Mouse (Mus musculus): Measurements from ENCODE around the gene Trpv4.
A peak's percentile ranks its signal among the peaks of the same experiment; 100 is the strongest.

The Trpv4 gene

DNA sequence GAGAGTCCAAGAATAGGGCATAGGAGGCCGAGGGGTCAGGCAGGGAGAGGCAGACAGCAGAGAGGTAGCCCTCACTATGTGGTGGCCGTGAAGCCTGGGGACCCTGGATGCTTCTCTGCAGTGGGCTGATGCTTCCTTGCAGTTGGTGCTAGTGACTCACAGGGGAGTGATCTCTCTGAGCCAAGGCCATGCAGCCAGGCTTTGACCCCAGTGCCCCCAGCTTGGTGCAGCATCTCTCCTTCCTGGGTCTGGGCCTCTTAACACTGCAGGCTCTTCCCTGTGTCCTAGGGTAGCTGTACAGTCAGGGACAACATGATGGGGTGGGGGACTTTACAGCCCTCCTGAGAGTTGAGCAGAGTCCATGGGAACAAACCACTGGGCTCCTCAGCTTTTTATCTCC, 68.8 kb downstream of the Trpv4 start:
- DNase-seq (ENCODE audit: low spot score), result no peak

DNA sequence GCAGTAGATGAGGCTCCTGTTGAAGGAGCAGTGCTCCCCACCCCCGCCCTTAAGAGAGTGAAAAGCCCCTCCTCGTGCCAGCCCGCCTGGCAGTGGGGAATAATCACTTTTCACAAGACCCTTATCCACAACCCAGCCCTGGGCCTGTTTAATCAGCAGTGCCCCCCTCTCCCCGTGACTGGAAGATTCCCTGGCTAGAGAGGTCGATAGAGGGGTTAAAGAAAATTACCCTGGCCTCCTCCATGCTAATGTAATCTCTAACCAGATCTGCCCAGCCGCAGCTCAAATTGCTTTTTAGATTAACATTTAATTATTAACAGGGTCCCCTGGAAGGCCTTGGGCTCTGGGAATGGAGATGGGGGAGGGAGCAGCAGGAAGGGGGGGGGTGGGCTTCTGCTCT, 69.2 kb downstream of the Trpv4 start:
- DNase-seq (ENCODE audit: low spot score), result no peak

DNA sequence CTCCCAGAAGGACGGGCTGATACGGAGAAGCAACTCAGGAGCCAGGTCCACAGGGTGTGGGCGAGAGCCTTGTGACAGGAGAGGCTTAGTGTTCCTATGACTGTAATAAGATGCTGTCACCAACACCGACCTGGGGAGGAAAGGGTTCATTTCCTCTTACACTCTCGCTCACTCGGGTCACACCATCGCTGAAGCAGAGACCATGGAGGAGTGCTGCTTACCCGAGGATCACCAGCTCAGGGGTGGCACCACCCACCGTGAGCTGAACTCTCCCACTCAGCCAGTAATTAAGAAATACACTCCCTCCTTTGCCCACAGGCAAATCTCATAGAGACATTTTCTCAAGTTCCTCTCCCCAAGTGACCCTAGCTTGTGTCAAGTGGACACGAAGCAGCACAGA, 69.8 kb downstream of the Trpv4 start:
- no peak for DNase-seq (ENCODE audit: low spot score)

DNA sequence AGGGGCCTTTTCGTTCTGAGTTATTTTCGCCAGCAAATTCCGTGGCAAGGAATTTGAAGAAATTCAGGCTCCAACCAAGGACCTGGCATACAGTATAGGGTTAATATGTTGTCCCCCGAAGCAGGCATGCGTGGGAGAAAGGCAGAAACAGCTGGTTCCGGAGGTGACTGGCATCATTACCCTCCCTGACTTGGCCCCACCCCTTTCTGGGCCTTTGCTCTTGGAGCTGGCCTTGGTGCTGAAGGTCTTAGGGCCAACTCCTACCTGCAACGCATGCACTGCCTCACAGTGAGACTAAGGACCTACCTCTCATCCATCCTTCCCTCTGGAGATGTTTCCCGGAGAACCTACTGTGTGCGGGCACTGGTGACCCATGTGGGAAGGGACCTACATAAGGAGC, 70.3 kb downstream of the Trpv4 start:
- peak; percentile 59 for DNase-seq (ENCODE audit: low spot score)

DNA sequence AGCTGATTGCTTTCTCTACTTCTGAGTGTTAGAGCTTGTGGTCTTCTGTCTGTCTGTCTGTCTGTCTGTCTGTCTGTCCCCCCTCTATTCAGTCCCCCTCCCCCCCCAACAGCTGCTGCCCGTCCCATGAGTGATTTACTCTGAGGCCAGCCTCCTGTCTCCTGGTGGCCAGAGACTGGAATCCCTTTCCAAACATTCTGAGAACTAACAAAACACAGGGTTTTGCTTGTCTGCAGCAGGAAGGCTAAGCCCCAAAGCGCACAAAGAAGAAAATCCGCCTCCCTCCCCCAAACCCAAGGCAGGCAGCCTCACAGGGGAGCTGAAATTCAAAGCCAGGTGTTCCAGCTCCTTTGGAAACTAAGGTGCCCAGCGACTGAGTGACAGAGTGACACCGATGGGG, 72.5 kb downstream of the Trpv4 start:
- DNase-seq (ENCODE audit: low spot score), result no peak

DNA sequence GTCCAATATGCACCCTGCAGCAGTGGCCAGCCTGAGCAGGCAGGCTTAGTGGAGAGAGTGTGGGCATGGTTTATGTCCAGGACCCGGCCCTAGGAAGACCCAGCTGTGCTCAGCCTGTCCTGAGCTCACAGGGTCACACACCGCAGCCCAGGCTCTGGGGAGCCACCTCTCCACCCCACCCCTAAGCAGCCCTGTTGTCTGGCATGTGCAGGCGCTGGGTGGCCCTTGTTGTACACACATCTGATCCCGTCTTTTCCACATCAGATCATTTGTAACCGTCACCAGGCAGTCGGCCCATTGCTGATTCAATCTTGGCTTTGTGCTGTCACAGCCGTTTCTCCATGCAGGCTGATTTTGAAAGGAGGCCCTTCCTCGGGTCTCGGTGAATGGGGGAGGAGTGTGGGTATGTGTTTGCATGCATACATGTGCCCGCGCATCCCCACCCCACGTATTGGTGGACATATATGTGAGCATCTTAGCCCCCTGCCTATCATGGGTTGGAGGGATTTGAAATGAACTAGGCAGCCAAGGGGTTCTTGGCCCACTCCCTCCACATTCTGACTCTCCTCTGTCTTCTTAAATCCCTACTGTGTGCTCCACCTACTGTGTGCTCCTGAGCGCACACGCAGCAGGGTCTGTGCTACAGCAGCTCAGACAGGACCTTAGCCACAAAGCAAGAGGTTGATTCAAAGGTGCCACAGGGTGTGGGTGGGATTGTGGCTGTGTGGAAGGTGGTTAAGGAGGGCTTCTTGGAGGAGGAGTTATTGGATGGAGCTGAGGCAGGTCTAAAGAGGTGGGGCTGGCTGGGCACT, 73.7 kb downstream of the Trpv4 start:
- no peak for DNase-seq (ENCODE audit: low spot score)

DNA sequence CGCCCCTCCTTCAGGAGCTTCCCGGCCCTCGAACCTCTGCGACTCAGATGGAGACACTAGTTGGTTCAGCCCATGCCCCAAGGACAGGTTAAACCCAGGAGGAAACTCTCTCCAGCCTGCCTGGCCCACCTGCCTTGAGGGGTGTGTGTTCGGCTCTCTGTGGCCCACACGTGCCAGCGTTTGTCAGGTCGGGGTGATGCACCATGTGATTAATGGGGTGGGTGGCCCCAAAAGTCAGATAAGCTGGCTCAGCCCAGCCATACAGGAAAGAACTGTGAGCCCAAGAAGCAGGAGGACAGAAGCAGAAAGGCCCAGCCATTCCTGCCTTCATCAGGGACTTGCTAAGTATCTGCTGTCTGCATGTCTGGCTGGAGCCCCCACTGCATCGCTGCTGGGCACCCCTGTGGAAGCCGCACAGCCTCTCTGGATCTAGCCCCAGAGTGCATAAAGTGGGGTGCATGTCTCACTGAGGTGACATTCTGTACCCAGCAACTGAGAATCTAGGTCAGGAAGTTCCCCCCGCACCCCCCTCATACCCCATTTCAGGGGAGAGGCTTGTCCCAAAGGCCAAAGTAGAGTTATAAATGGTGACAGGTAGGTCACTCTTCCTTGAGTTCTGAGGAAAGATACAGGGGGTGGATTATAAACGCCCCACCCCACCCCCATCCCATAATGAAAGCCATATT, 74.6 kb downstream of the Trpv4 start:
- DNase-seq (ENCODE audit: low spot score), result no peak

DNA sequence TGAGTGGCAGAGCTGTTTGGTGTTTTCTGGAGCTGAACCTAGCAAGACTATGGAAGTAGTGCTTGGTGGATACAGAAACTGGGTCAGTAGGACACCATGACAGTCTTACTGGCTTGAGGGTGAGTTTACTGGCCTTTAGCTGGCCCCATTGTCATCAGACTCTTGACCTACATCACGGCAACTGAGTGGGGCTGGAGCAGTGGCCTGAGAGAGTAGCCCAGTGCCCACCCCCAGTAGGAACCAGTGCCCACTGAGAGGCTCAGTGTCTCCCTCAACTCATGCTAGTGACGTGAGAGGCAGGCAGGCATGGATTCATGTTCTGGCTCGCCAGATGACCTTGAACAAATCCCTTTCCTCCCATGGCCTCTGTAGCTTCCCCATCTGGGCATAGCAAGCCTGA, 75.2 kb downstream of the Trpv4 start:
- DNase-seq (ENCODE audit: low spot score), result no peak

DNA sequence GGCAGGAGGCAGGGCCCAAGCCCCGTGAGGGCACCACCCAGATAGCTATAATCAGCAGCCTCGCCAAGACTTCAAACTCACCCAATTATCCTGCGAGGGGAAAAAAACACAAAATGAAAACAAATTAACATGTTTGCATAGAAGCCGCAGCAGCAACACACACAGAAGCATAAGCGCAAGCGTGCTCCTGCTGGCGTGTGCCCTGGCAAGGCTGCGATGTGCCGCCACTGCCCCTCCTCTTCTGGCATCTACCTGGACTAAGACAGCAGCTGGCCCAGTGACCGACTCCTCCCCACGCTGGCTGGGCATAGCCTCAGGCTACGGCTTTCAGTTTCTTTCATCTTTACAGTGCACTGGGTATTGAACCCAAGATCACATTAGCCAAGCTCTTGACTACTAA, 76.7 kb downstream of the Trpv4 start:
- no peak for DNase-seq (ENCODE audit: low spot score)

DNA sequence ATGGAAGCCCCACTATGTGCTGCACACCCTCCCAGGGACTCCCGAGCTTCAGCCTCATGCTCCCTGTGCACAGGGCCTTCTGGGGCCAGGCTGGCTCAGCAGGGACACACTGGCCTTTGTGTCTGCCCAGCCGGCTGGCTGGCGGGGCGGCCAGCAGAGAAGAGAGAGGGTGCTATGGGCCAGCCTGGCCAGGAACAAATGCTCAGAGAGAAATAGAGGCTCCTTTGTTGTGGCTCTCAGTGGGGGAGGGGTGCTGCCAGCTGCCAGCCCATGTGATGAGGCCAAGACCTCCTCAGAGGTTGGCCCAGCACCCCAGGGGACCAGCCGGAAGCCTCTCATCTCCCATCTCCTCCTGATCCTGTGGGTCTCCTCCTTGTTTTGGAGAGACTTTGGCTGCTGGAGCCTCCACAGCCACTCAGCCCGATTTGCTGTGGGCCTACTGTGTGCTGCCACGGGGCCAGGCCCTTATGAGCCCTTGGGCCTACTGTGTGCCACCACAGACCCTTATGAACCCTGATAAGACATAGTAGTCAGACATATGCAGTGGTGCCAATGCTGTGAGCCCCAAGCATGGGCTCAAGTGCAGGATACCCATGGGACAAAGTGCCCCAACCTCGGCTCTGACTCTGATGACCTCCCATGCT, 78.4 kb downstream of the Trpv4 start:
- DNase-seq (ENCODE audit: low spot score), result no peak

DNA sequence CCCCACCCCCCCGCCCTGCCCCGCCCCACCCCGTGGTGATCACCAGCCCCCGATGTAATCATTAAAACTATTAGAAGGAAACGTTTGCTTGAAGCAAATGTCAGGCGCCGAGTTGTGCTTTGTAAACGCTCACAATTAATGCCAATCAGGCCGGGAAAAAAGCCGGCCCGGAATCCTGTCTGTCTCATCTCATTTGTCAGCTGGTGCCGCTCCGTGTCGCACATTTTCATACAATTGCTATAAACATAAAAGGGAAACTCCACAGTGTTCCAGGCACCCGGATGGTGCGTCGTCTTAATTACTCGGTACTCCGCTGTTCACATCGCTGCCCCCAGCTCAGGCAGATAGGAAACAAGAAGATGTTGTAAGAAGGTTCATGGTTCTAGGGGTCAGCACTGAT, 79.9 kb downstream of the Trpv4 start:
- no peak for DNase-seq (ENCODE audit: low spot score)

DNA sequence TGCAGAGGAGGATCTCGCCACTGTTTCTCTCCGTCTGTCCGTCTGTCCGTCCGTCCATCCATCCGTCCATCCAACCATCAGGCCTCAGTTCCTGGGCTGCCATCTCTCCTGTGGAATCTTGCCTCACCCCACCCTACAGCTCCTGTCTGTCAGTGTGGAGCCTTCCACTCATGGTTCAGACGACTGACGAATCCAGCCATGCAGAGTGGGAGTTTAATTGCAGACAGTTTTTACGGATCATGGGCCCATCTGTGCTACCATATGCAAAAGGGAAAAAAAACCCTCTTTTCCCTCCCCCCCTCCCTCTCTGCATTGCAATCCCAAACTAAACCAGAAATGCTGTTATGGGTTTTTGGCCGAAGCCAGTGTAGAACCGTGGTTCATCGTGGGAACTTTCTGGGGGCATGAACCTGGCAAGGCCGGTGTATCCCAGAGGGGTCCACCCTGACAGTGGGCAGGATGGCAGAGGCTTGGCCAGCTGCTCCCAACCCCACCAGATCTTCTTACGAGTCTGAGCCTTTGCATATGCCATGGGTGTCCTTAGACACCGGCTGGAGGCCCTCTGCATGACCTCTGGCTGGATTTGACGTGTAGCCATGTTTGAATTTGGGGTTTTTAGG, 82.1 kb downstream of the Trpv4 start:
- DNase-seq (ENCODE audit: low spot score), result no peak

DNA sequence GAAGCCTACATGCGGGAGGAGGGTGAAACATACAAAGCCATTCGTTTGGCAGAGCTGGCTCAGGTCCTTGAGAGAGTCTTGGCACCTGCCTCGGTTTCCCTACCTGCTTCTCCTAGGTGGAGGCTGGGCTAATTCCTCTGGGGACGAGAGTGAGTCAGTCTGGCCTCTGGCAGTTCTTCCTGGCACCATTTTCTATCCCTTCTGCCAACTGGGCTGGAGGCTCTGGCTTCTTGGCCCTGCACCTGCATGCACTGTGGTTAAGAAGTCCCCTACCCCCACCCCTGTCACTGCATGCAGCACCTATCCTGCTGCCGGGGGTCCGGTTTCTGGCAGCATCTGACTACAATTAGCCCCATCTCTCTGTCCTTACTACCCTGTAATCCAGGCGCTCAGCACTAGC, 82.7 kb downstream of the Trpv4 start:
- no peak for DNase-seq (ENCODE audit: low spot score)

DNA sequence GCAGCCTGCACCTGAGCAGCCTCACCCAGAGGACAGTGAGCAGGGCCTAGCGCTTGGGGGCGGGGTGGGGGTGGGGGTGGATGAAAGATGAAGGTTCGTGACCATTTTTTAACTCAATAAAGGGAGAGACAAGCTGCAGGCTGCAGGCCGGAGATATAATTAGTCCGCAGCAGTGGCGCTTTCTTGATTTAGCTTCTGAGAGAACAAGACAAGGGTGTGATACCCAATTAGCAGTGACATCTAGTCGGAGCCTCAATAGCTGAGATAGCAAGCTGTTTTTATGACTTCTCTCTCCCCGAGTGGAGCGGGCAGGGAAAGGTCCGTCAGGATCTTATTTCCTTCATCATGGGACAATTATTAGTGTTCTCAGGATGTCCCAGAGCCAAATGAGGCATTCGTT, 83.2 kb downstream of the Trpv4 start:
- no peak for DNase-seq (ENCODE audit: low spot score)

DNA sequence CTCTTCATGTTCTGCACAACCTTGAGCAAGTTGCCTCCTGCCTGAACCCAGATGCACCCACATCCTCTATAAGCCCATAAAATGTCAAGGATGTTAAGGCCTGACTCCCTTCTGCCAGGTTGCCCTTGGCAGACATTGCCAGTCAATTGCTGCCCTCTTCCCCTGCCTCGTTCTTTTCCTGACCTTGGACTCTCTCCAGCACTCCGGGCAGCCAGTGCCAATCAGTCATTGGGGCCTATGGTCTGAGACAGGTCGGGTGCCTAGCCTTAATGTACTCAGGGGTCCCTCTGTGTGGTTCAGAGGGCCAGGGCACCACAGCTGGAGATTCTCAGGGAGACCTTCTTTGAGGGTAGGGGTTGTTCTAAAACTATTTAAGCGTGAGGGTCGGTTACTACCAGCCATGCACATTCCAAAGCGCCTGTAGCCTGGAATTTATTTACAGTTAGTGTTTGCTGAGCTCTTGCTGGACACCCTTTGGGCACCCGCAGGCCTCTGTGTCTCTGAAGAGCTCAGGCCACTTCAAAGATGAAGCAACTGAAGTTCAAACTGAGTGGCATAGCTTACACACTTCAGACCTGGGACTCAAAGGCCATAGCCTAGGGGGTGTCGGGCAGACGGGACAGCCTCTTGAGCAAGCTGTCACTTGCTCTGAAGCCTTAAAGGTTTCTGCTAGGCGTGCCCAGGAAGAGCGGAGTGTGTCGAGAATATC, 84.1 kb downstream of the Trpv4 start:
- no peak for DNase-seq (ENCODE audit: low spot score)

DNA sequence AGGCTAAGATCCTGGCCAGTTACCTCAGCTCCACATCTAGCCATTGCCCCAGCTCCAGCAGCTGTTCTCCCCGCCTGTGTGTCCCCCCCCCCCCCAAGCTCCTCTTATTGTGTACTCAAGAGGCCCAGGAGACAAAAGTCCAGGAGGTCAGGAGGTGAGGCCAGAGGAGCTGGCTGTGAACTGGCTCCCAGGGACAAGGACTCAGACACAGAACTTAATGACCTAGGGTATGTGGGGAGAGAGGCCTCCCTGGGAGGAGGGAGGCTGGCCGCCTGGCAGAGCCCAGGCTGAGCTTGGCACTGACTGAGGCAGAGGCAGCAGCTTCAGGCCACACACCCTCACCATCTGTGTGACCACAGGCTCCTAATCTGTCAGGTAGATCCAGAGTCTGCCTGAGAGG, 85.2 kb downstream of the Trpv4 start:
- no peak for DNase-seq (ENCODE audit: low spot score)

Data from spleen, adult 12 weeks (tissue).